Mouse (Mus musculus) olfactory bulb, adult 2 months (tissue): ENCODE measurements around the gene Bcan.

Source experiments
- CTCF ChIP-seq: fragments of 200-500 bp; IDR thresholded peaks from 2 replicates; pipeline ENCODE4 v1.5.1; 2012; ENCODE audit warnings: low read depth, mild to moderate bottlenecking, low read length, moderate library complexity; ENCODE audit not compliant: insufficient read depth
- POLR2A ChIP-seq: fragments of 200-500 bp; IDR thresholded peaks from 2 replicates; pipeline ENCODE4 v1.6.1; 2012; ENCODE audit warnings: mild to moderate bottlenecking, low read depth, low read length, moderate library complexity; ENCODE audit not compliant: insufficient read depth

DNA sequence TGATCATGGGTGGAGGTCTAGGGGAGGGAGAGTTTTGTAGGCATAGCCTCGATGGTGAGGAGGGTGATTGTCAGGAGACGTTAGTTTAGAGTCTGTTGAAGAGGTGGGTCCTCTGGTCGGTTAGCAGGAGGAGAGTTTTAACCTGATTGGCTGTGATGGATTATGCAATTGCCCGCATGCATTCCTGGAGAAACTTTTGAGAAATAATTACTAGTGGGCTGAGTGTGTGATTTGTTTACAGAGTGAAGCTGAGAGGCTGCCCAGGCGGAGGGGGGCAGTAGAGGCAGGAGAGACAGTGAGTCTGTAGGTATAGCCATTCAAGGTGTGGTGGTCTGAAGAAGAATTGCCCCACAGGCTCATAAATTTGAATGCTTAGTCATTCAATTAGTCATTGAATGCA is 33.5 kb upstream of the Bcan start:
- no peak for TF ChIP-seq CTCF
- no peak for TF ChIP-seq POLR2A
